Mouse (Mus musculus): ENCODE measurements at regions not wholly inside any gene's neighbourhood (a gene's known extent, or its start where the extent isn't known, plus 50 kb on each side); places are given as distances from the start of the nearest gene placed in this dataset.

DNA sequence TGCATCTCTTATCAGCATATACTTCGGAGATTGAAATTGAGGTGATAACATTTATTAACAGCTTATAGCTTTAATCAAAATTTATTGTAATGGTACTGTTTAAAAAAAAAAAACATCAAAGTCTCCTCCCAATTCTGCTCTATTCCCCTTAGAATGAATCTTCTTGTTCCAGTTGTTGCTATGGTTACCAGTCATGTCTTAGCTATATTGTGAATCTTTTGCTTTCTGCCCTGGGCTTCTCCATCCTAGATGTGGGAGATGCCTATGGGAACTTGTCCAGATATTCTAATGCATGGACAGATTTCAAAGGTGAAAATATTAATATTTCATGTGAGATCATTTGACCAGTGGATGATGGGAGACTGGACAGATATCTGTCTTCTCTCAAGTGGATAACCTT, 79.5 kb upstream of the Cxadr start:
- no peaks in the 10 kb centered on the region for H3K9me3 ChIP-seq (replicated peaks; ENCODE audit: insufficient read depth, low read length)
- H3K27me3 ChIP-seq (ENCODE audit: control insufficient read depth in 1 of 2, insufficient read depth in 2 of 2, low read length in 2 of 2) = no peaks in the 10 kb centered on the region
- no peak overlapping the region for H3K9ac ChIP-seq (ENCODE audit: control insufficient read depth, low read depth, low read length, poor library complexity, severe bottlenecking)
- H3K79me2 ChIP-seq (ENCODE audit: control insufficient read depth, insufficient read depth, low read length, poor library complexity) = no peaks in the 10 kb centered on the region; the same call in 1 of the 2 replicates
- no peak for DNase-seq (ENCODE audit: low read depth, low spot score)
- TF ChIP-seq ZMIZ1 (IDR thresholded peaks at IDR 0.05; ENCODE audit: low read depth, low read length) = no peak
- H3K4me1 ChIP-seq (ENCODE audit: control insufficient read depth in 1 of 2, insufficient read depth in 2 of 2, low read length in 2 of 2) = peaks cover 0 to 3% of the 10 kb centered on the region in 2 experiments; a peak in 2 of 4 replicates
- no peak overlapping the region for H3K4me3 ChIP-seq (ENCODE audit: control insufficient read depth in 1 of 2, insufficient read depth in 1 of 2, low read depth in 2 of 2, low read length in 2 of 2)
- H3K36me3 ChIP-seq (ENCODE audit: control insufficient read depth in 1 of 2, insufficient read depth in 2 of 2, low read length in 2 of 2) = peaks cover 0 to 5% of the 10 kb centered on the region in 2 experiments; a peak in 2 of 4 replicates
- H3K27ac ChIP-seq (ENCODE audit: control insufficient read depth, low read depth, low read length) = no peak overlapping the region; the same call in 1 of the 2 replicates

DNA sequence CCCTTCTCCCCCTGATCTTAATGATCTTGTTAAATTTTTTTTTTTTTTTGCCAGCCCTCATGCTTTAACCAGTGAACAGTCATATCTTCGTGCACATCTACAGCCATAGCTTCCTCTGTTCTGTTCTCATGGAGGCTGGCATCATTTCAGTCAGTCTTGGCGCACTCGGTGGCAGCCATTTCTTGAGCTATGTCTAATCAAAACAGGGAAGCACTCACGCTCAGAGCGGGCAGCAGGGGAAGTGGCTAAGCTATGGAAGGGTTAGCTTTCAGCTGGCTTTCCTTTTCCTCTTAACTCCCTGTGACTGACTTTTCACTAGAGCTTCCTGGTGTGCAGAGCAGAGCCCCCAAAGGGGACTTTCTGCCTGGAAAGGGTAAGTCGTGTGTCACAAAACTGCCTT, 83.7 kb upstream of the Cxadr start:
- Histone ChIP-seq H3K9me3 (replicated peaks; ENCODE audit: insufficient read depth, low read length) (no peaks in the 10 kb centered on the region), H3K4me3 (ENCODE audit: control insufficient read depth in 1 of 2, insufficient read depth in 1 of 2, low read depth in 2 of 2, low read length in 2 of 2) (peak overlapping the region; percentile 66 to 68), H3K9ac (ENCODE audit: control insufficient read depth, low read depth, low read length, poor library complexity, severe bottlenecking) (peak overlapping the region; percentile 76), H3K27ac (ENCODE audit: control insufficient read depth, low read depth, low read length) (peak overlapping the region; percentile 90), H3K27me3 (ENCODE audit: control insufficient read depth in 1 of 2, insufficient read depth in 2 of 2, low read length in 2 of 2) (no peaks in the 10 kb centered on the region), H3K79me2 (ENCODE audit: control insufficient read depth, insufficient read depth, low read length, poor library complexity) (no peaks in the 10 kb centered on the region; the same call in 1 of the 2 replicates), H3K4me1 (ENCODE audit: control insufficient read depth in 1 of 2, insufficient read depth in 2 of 2, low read length in 2 of 2) (peaks cover 0 to 3% of the 10 kb centered on the region in 2 experiments; a peak in 2 of 4 replicates), H3K36me3 (ENCODE audit: control insufficient read depth in 1 of 2, insufficient read depth in 2 of 2, low read length in 2 of 2) (peaks cover 0 to 5% of the 10 kb centered on the region in 2 experiments; a peak in 2 of 4 replicates)
- TF ChIP-seq TBP (IDR thresholded peaks at IDR 0.05; ENCODE audit: low read depth, low read length) (0 out of 2 replicates have a peak, but pooled peaks have one; percentile 37), ZNF384 (IDR thresholded peaks at IDR 0.05; ENCODE audit: low read depth, low read length) (peak; percentile 62), ETS1 (IDR thresholded peaks at IDR 0.05; ENCODE audit: low read depth, low read length) (peak; percentile 56; the same call in 1 of the 2 replicates), ELF1 (IDR thresholded peaks at IDR 0.05; ENCODE audit: low read depth, low read length) (peak; percentile 46; the same call in 1 of the 2 replicates), RCOR1 (IDR thresholded peaks at IDR 0.05; ENCODE audit: low read depth, low read length) (no peak), POLR2A (IDR thresholded peaks at IDR 0.05; ENCODE audit: control insufficient read depth in 1 of 2, insufficient read depth in 1 of 2, low read depth in 1 of 2, low read length in 2 of 2, poor library complexity in 1 of 2) (peak in 1 of 2 experiments; percentile 36; a peak in 1 of 4 replicates)
- peak; percentile 78 for DNase-seq (ENCODE audit: low read depth, low spot score)

DNA sequence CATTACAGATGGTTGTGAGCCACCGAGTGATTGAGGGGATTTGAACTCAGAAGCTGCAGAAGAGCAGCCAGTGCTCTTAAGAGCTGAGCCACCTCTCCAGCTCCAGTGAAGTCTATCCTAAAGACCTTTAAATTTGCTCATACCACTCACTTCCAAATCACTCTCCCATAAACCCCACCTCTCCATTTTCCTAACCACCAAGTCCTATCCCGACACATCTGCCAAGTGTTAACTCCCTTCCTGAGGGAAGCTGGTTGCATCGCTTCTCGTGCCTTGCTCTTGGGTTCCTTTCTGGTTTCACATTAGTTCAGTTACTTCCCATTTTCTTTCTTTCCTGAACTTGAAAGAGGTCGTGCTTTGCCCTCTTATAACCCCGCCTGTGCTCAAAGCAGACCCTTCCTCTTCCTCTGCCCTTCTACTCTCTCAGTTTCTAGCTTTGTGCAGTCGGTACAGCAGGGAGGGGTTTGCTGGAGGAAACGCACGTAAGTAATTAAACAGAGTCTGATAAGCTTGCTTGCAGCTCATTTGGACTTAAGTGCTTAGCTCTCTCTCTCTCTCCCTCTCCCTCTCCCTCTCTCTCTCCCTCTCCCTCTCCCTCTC, 84.4 kb upstream of the Cxadr start:
- H3K4me1 ChIP-seq (ENCODE audit: control insufficient read depth in 1 of 2, insufficient read depth in 2 of 2, low read length in 2 of 2) = peaks cover 1 to 3% of the 10 kb centered on the region in 2 experiments; a peak in 2 of 4 replicates
- peaks cover 0 to under 1% of the 10 kb centered on the region in 2 experiments; a peak in 2 of 4 replicates for H3K36me3 ChIP-seq (ENCODE audit: control insufficient read depth in 1 of 2, insufficient read depth in 2 of 2, low read length in 2 of 2)
- no peaks in the 10 kb centered on the region for H3K9me3 ChIP-seq (replicated peaks; ENCODE audit: insufficient read depth, low read length)
- peak; percentile 75 for DNase-seq (ENCODE audit: low read depth, low spot score)
- H3K4me3 ChIP-seq (ENCODE audit: control insufficient read depth in 1 of 2, insufficient read depth in 1 of 2, low read depth in 2 of 2, low read length in 2 of 2) = peak overlapping the region; percentile 66 to 68
- no peaks in the 10 kb centered on the region; the same call in 1 of the 2 replicates for H3K79me2 ChIP-seq (ENCODE audit: control insufficient read depth, insufficient read depth, low read length, poor library complexity)
- H3K9ac ChIP-seq (ENCODE audit: control insufficient read depth, low read depth, low read length, poor library complexity, severe bottlenecking) = peak overlapping the region; percentile 76
- H3K27me3 ChIP-seq (ENCODE audit: control insufficient read depth in 1 of 2, insufficient read depth in 2 of 2, low read length in 2 of 2) = no peaks in the 10 kb centered on the region
- TF ChIP-seq E2F4 (IDR thresholded peaks at IDR 0.05; ENCODE audit: borderline replicate concordance, low read depth, low read length) = no peak
- TF ChIP-seq MYC (IDR thresholded peaks at IDR 0.05; ENCODE audit: low read depth, low read length) = peak; percentile 66
- TF ChIP-seq CHD1 (IDR thresholded peaks at IDR 0.05; ENCODE audit: low read depth, low read length) = no peak
- 0 out of 4 replicates have a peak, but pooled peaks of 1 of the 2 experiments have one; percentile 40 for TF ChIP-seq POLR2A (IDR thresholded peaks at IDR 0.05; ENCODE audit: control insufficient read depth in 1 of 2, insufficient read depth in 1 of 2, low read depth in 1 of 2, low read length in 2 of 2, poor library complexity in 1 of 2)
- peak overlapping the region; percentile 90 for H3K27ac ChIP-seq (ENCODE audit: control insufficient read depth, low read depth, low read length)
